ENCODE assay signal across 29 mouse cellular contexts in genomic region chr5:96331738-96332070, GRCm38 (mm10). TPM values are rescaled to one million over a fixed set of nuclear protein-coding genes. Genes with fewer than 3 reads are reported as not detected.
DNase-seq lines count a peak whose midpoint lies in the region; ATAC-seq and TF ChIP-seq lines count a peak whose summit lies in the region.
"Had no signal": no experiment of that assay in that cellular context is flagged by ENCODE, and none has a peak within 500 bp of the region (broad histone marks: within the 10 kb centered on the region; RNA-seq: fewer than 3 reads in every experiment).

No protein-coding gene starts in this region.

- H3K4me1 ChIP-seq in kidney, embryonic 15.5 days: peaks cover 20% of the 10 kb centered on the region
- H3K4me1 ChIP-seq in liver, embryonic 12.5 days: no peaks in the 10 kb centered on the region
- H3K4me1 ChIP-seq: embryonic facial prominence, embryonic 12.5 days; forebrain, embryonic 10.5 days; forebrain, embryonic 15.5 days; heart, embryonic 15.5 days; hindbrain, embryonic 12.5 days; midbrain, embryonic 13.5 days; stomach, embryonic 15.5 days had no signal

- peak overlapping the region; percentile 53 for H3K4me2 ChIP-seq in kidney, embryonic 15.5 days
- H3K4me2 ChIP-seq in liver, embryonic 12.5 days: no peak overlapping the region
- H3K4me2 ChIP-seq: embryonic facial prominence, embryonic 12.5 days; forebrain, embryonic 15.5 days; heart, embryonic 15.5 days; hindbrain, embryonic 12.5 days; liver, embryonic 11.5 days; midbrain, embryonic 13.5 days; stomach, embryonic 15.5 days had no signal

- no peak for TF ChIP-seq CTCF in Patski (IDR thresholded peaks at IDR 0.05)

- H3K9me3 ChIP-seq in kidney, embryonic 15.5 days (replicated peaks): no peaks in the 10 kb centered on the region
- no peaks in the 10 kb centered on the region for H3K9me3 ChIP-seq in liver, embryonic 12.5 days (replicated peaks)
- H3K9me3 ChIP-seq: embryonic facial prominence, embryonic 12.5 days; forebrain, embryonic 10.5 days; forebrain, embryonic 15.5 days; heart, embryonic 15.5 days; hindbrain, embryonic 12.5 days; midbrain, embryonic 13.5 days; stomach, embryonic 15.5 days had no signal

- CTCF ChIA-PET in Patski (lab: Charles Lee): interaction anchor here (0.9 to 4.0 kb wide), 4 partner anchors 9 to 438 kb away, joined by 3 to 18 read pairs (median 3); no protein-coding TSS in a partner anchor

- no peaks in the 10 kb centered on the region for H3K27me3 ChIP-seq in kidney, embryonic 15.5 days
- H3K27me3 ChIP-seq in Patski: no peaks in the 10 kb centered on the region
- H3K27me3 ChIP-seq in liver, embryonic 12.5 days (replicated peaks): no peaks in the 10 kb centered on the region
- H3K27me3 ChIP-seq: embryonic facial prominence, embryonic 12.5 days; forebrain, embryonic 15.5 days; heart, embryonic 15.5 days; hindbrain, embryonic 12.5 days; midbrain, embryonic 13.5 days; stomach, embryonic 15.5 days had no signal

- in situ Hi-C loops in Patski (cut with MboI; ENCODE audit: low pct_unique_long_range_greater_than_20kb): loop anchor here (5.0 kb wide), 1 partner anchor 436 kb away; no protein-coding TSS in a partner anchor

- POLR2A ChIA-PET in Patski (lab: Charles Lee): no interaction called here

- no peak overlapping the region for H3K9ac ChIP-seq in kidney, embryonic 15.5 days
- no peak overlapping the region for H3K9ac ChIP-seq in liver, embryonic 12.5 days
- H3K9ac ChIP-seq: embryonic facial prominence, embryonic 12.5 days; forebrain, embryonic 15.5 days; heart, embryonic 15.5 days; hindbrain, embryonic 12.5 days; liver, postnatal 0 days; midbrain, embryonic 13.5 days; stomach, embryonic 15.5 days had no signal

- H3K36me3 ChIP-seq in kidney, embryonic 15.5 days: no peaks in the 10 kb centered on the region
- H3K36me3 ChIP-seq in liver, embryonic 12.5 days: no peaks in the 10 kb centered on the region
- H3K36me3 ChIP-seq: embryonic facial prominence, embryonic 12.5 days; forebrain, embryonic 10.5 days; forebrain, embryonic 15.5 days; heart, embryonic 15.5 days; hindbrain, embryonic 12.5 days; midbrain, embryonic 13.5 days; stomach, embryonic 15.5 days had no signal

- no peak for DNase-seq in kidney, adult 18-20 months
- DNase-seq in Patski (ENCODE audit: low read depth, low spot score): peak; percentile 35
- DNase-seq in brain, adult 2 months (ENCODE audit: low read depth, low spot score): peak; percentile 12
- peak; percentile 13 for DNase-seq in large intestine, adult 2 months (ENCODE audit: low read depth, low spot score)
- DNase-seq in lung, postnatal 10 days: no peak
- DNase-seq: B cell, adult 2 months; cerebellum, adult 8-10 months; cerebellum, postnatal 36 days; heart, postnatal 36 days; liver, postnatal 0 days; lung, postnatal 4 days; right cerebral cortex, postnatal 25 days had no signal

- peak overlapping the region; percentile 76 for H3K27ac ChIP-seq in kidney, embryonic 15.5 days
- no peak overlapping the region for H3K27ac ChIP-seq in liver, embryonic 12.5 days
- H3K27ac ChIP-seq: embryonic facial prominence, embryonic 12.5 days; forebrain, embryonic 10.5 days; forebrain, embryonic 15.5 days; heart, embryonic 15.5 days; hindbrain, embryonic 12.5 days; hindbrain, postnatal 0 days; left cerebral cortex, adult 2 months; midbrain, embryonic 13.5 days; stomach, embryonic 15.5 days had no signal

- 20% methylated on average over 5 of the region's 5 CpGs for WGBS in kidney, embryonic 15.5 days
- WGBS in large intestine, adult 2 months: 13% methylated on average over 5 of the region's 5 CpGs
- WGBS in liver, embryonic 12.5 days (ENCODE audit: insufficient replicate concordance): 61% methylated on average over 5 of the region's 5 CpGs

- peak overlapping the region; percentile 29 for H3K4me3 ChIP-seq in kidney, embryonic 15.5 days (replicated peaks)
- H3K4me3 ChIP-seq in liver, embryonic 12.5 days: no peak overlapping the region
- H3K4me3 ChIP-seq: embryonic facial prominence, embryonic 12.5 days; forebrain, embryonic 10.5 days; forebrain, embryonic 15.5 days; heart, embryonic 15.5 days; hindbrain, embryonic 12.5 days; left cerebral cortex, adult 2 months; midbrain, embryonic 13.5 days; stomach, embryonic 15.5 days had no signal

- peak; percentile 61 for ATAC-seq in kidney, embryonic 15.5 days (replicated peaks; ENCODE audit: low FRiP score)
- ATAC-seq in Patski: peak; percentile 23
- no peak for ATAC-seq in megakaryocyte, adult 5-6 weeks (ENCODE audit: poor library complexity, severe bottlenecking)
- no peak for ATAC-seq in liver, embryonic 12.5 days
- ATAC-seq: activated CD4-positive, CD25-positive, alpha-beta regulatory T cell, adult 4 months; forebrain, embryonic 15.5 days; hindbrain, postnatal 0 days; liver, postnatal 0 days; midbrain, embryonic 13.5 days had no signal

RNA-seq across cellular contexts. Expression of gene Fras1, which starts 42.1 kb away (rescaled TPM):
- 35.3 and 36.4 TPM in 2 replicates for polyA plus RNA-seq in kidney, embryonic 15.5 days (2015; fragmentation: Nextera tagmentation; extraction: Ambion mirVana)
- 2.4 TPM for polyA plus RNA-seq in Patski (2021)
- 0.24 and 0.29 TPM in 2 replicates for polyA plus RNA-seq in large intestine, adult 2 months (2012; rRNA removed)
- not detected in 2 replicates for total RNA-seq in megakaryocyte, adult 5-6 weeks (2015)
- not detected in 2 replicates for total RNA-seq in megakaryocyte, adult 5-6 weeks (2017)
- 3.0 and 3.2 TPM in 2 replicates for polyA plus RNA-seq in liver, embryonic 12.5 days (2016; fragmentation: Nextera tagmentation; extraction: Ambion mirVana)
- total RNA-seq: granulocyte monocyte progenitor cell, adult 5-6 weeks; megakaryocyte-erythroid progenitor cell, adult 5-6 weeks; neutrophil, adult 5-6 weeks had no signal

Comparison
In these comparisons a context has a peak if more than half of its experiments do, and no peak if none do; other contexts are left out.
1. ATAC-seq: peak in kidney, embryonic 15.5 days (single experiment) and Patski (single experiment); none in megakaryocyte, adult 5-6 weeks (single experiment) and liver, embryonic 12.5 days (single experiment).
2. DNase-seq: peak in Patski (single experiment), brain, adult 2 months (single experiment) and large intestine, adult 2 months (single experiment); none in kidney, adult 18-20 months (single experiment) and lung, postnatal 10 days (single experiment).